Mouse (Mus musculus) liver, postnatal 0 days (tissue): ENCODE measurements at regions not wholly inside any gene's neighbourhood (a gene's known extent, or its start where the extent isn't known, plus 50 kb on each side); places are given as distances from the start of the nearest gene placed in this dataset.

Experiments used
- CTCF ChIP-seq: sonication (generic); IDR thresholded peaks from 2 replicates; pipeline ENCODE4 v1.5.1; 2016; ENCODE audit warnings: antibody characterized with exemption, low read depth
- EP300 ChIP-seq: IDR thresholded peaks from 2 replicates; pipeline ENCODE4 v1.6.1; 2016; ENCODE audit warnings: antibody characterized with exemption, low read depth, mild to moderate bottlenecking

DNA sequence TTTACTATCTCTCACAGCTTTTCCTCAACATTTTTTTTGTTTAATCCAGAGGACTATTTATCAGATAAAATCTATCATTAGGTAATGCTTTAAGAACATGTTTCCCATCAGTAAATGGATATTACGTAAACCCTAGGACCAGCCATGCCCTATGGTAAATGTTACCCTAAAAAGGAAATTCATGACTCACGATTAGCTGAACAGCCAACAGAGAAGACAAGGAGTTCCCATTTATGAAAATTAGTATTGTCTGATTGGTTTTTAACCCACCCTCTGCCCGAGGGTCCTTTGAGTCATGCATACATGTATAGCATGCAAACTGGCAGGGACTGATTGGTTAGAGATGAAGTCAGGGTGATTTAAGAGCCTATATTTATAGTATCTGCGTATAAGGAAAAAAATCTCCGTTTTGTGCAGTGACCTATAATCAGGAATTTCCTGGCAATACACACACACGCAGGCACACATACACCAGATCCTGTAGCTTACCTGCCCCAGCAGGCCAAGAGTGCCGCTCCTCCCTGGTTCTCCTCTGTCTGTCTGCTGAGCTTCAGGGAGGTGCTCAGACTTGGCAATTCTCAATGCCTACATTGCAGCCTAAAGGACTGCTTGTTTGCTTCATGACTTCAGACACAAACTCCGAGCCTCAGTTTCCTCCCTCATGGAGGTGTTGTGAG, 174.0 kb upstream of the Fggy start:
- no peak for TF ChIP-seq EP300
- no peak for TF ChIP-seq CTCF
